Mouse (Mus musculus) lung, embryonic 14.5 days (tissue): ENCODE measurements at regions not wholly inside any gene's neighbourhood (a gene's known extent, or its start where the extent isn't known, plus 50 kb on each side); places are given as distances from the start of the nearest gene placed in this dataset.
A peak's percentile ranks its signal among the peaks of the same experiment; 100 is the strongest.

Experiments used
- ATAC-seq: fragments of 200-750 bp; cut with Nextera tagmentation; 2 replicates; pipeline ENCODE4 v1.8.0; 2017; ENCODE audit warnings: mild to moderate bottlenecking, moderate TSS enrichment, moderate library complexity; ENCODE audit not compliant: insufficient read depth
- DNase-seq: peaks from one replicate; pipeline ENCODE4 v3.0.0-alpha.2; 2015
- H3K27ac ChIP-seq: fragments of 300-500 bp; sonication (generic); 2 replicates; pipeline ENCODE4 v1.5.1; 2014; ENCODE audit warnings: low read depth, mild to moderate bottlenecking, moderate library complexity
- H3K27me3 ChIP-seq: fragments of 300-500 bp; sonication (generic); 2 replicates; pipeline ENCODE4 v1.6.1; 2014; ENCODE audit warnings: low read length, control low read depth; ENCODE audit not compliant: insufficient read depth
- H3K36me3 ChIP-seq: fragments of 300-500 bp; sonication (generic); 2 replicates; pipeline ENCODE4 v1.6.1; 2014; ENCODE audit warnings: control low read depth; ENCODE audit not compliant: insufficient read depth
- H3K4me1 ChIP-seq: fragments of 300-500 bp; sonication (generic); 2 replicates; pipeline ENCODE4 v1.6.1; 2014; ENCODE audit warnings: antibody characterized with exemption, control low read depth; ENCODE audit not compliant: insufficient read depth
- H3K4me2 ChIP-seq: fragments of 300-500 bp; sonication (generic); 2 replicates; pipeline ENCODE4 v1.6.1; 2014; ENCODE audit warnings: mild to moderate bottlenecking
- H3K4me3 ChIP-seq: fragments of 300-500 bp; sonication (generic); 2 replicates; pipeline ENCODE4 v1.5.1; 2014; ENCODE audit warnings: low read depth, low read length
- H3K9ac ChIP-seq: fragments of 300-500 bp; sonication (generic); 2 replicates; pipeline ENCODE4 v1.6.1; 2014
- H3K9me3 ChIP-seq: fragments of 300-500 bp; sonication (generic); 2 replicates; pipeline ENCODE4 v1.6.1; 2016; ENCODE audit warnings: low read depth, low read length, control low read depth
- CTCF ChIP-seq: IDR thresholded peaks from 2 replicates; pipeline ENCODE4 v1.5.1; 2016; ENCODE audit warnings: antibody characterized with exemption, low read depth
- WGBS: fragments of 180-500 bp; shearing (Covaris S2); extraction: QIAGEN DNeasy Blood & Tissue Kit; methylation state at CpG from one replicate; pipeline ENCODE4 v1.1.7; 2014; 5-methylcytosine and 5-hydroxymethylcytosine counted together

DNA sequence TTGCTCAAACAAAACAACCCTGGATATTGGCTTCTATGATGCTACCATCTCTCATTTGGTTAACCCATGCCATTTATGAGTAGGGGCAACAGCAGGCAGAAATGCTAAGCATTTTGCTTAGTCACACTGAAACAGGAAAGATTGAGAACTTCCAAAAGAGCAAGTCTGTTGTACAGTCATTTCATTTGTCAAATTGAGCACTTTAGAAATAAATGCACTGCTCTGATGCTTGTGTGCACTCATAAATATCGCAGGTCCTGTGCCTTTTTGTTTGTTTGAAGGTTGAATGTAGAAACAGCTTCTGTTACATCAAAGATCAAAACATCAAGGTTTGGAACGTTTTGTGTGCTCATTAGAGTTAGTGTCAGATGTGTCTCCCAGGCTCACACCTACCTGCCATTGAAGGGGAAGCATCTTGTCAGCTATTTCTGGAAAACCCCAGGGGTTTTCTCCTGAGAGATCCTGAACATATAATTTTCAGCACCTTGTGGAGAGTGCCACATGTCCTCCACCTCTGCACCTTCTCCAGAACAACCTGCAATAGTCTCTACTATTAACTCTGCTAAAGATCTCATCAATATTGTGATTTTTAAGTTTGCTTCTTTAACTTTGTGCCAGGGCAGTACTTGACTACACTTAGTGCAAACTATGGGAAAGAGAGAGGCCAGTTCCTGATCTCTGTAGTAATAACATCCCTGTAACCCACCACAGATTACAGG lies 648.3 kb upstream of the Adgra3 start:
- Histone ChIP-seq H3K4me2 (no peak overlapping the region), H3K4me1 (no peaks in the 10 kb centered on the region), H3K27me3 (no peaks in the 10 kb centered on the region), H3K36me3 (no peaks in the 10 kb centered on the region), H3K9me3 (no peaks in the 10 kb centered on the region), H3K27ac (no peak overlapping the region), H3K4me3 (no peak overlapping the region), H3K9ac (no peak overlapping the region)
- DNase-seq (no peak), ATAC-seq (no peak)
- no peak for TF ChIP-seq CTCF
- 56% methylated on average over 2 of the region's 2 CpGs for WGBS

DNA sequence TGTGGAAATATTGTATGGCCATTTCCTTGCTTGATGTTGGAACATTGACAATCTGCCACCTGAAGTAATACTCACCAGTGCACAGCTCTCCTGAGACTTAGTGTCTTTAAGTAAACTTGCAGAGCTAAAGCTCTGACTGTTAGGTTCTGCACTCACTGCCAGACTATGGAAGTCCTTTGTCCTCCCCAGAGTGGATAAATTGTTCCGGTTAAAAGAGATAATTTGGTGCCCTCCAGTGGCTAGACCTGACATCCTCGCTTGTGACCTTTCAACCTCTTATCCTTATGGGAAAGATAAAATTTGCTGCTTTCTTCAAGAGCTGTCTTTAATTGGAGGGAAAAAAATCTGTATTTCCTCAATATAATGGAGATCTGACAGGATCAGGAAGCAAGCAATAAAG lies 639.3 kb upstream of the Adgra3 start:
- 5% methylated on average over 2 of the region's 2 CpGs for WGBS
- no peaks in the 10 kb centered on the region for H3K36me3 ChIP-seq
- H3K27ac ChIP-seq = no peak overlapping the region
- H3K27me3 ChIP-seq = no peaks in the 10 kb centered on the region
- no peaks in the 10 kb centered on the region for H3K9me3 ChIP-seq
- no peaks in the 10 kb centered on the region for H3K4me1 ChIP-seq
- H3K4me2 ChIP-seq = no peak overlapping the region
- ATAC-seq (no peak), DNase-seq (peak; percentile 30)
- TF ChIP-seq CTCF = no peak
- no peak overlapping the region for H3K4me3 ChIP-seq
- H3K9ac ChIP-seq = no peak overlapping the region

DNA sequence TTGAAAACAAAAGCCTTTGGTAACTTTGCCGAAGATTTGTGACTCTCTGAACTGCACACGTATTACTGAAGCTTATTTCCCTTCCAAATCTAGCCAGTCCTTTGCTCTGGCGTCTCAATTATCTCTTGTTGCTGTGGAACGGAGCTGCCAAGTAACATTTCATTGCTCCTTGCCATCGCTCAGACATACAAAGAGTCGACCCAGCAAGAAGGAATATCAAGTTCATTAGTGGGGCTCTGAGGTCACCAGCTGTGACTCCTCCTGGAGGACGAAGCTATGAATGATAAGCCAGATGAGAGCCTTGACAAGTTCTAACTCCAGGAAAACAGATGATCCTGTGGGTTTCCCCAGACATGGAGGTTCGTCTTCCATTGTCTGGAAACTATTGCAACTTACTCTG lies 638.8 kb upstream of the Adgra3 start:
- Histone ChIP-seq H3K4me1 (no peaks in the 10 kb centered on the region), H3K27ac (no peak overlapping the region), H3K4me3 (no peak overlapping the region), H3K9me3 (no peaks in the 10 kb centered on the region), H3K4me2 (no peak overlapping the region), H3K9ac (no peak overlapping the region), H3K36me3 (no peaks in the 10 kb centered on the region), H3K27me3 (no peaks in the 10 kb centered on the region)
- WGBS = 40% methylated on average over 8 of the region's 8 CpGs
- ATAC-seq = no peak
- DNase-seq = no peak
- no peak for TF ChIP-seq CTCF

DNA sequence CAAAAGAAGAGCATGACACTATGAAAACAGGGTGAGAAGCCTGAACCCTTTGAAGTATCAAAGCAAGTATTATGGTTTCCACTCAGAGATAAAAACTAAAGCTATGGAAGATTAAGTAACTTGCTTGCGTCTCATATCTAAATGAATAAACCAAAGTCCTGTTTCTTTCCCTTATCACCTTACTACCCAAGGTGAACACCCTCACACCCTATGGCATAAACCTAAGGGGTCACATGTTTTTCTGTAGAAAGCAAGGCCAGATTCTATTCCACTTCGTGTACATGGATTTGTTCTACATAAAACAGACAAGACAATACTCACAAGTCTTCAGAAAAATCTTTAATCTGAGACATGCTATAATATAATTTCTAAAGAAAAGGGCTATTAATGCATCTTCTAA lies 629.6 kb upstream of the Adgra3 start:
- Histone ChIP-seq H3K9ac (no peak overlapping the region), H3K4me2 (no peak overlapping the region), H3K4me1 (no peaks in the 10 kb centered on the region), H3K4me3 (no peak overlapping the region), H3K36me3 (no peaks in the 10 kb centered on the region), H3K27ac (no peak overlapping the region), H3K27me3 (no peaks in the 10 kb centered on the region), H3K9me3 (no peaks in the 10 kb centered on the region)
- ATAC-seq (no peak), DNase-seq (no peak)
- TF ChIP-seq CTCF = no peak
- WGBS = 60% methylated on average over 2 of the region's 2 CpGs

DNA sequence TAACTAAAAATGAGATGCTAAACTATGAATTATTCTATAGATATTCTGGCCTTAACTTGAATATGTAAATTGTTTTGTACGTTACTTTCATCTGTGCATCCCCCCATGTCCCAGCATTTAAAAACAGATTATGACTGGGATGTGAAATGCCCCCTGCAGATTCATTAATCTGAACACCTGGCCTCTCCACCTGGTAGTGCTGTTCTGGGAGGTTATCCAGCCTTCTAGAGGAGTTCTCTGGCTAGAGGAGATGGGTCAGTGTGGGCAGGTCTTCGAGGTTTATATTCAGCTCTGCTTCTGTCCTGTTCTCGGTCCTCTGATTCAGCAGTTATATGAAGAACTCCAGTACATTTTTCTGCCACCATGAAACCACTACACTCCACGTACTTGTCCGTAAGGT lies 625.2 kb upstream of the Adgra3 start:
- H3K9ac ChIP-seq = no peak overlapping the region
- DNase-seq (no peak), ATAC-seq (no peak)
- H3K27ac ChIP-seq = no peak overlapping the region
- TF ChIP-seq CTCF = no peak
- no peaks in the 10 kb centered on the region for H3K36me3 ChIP-seq
- no peaks in the 10 kb centered on the region for H3K4me1 ChIP-seq
- no peaks in the 10 kb centered on the region for H3K9me3 ChIP-seq
- no peak overlapping the region for H3K4me2 ChIP-seq
- H3K4me3 ChIP-seq = no peak overlapping the region
- H3K27me3 ChIP-seq = no peaks in the 10 kb centered on the region
- 83% methylated on average over 5 of the region's 5 CpGs for whole genome bisulfite sequencing

DNA sequence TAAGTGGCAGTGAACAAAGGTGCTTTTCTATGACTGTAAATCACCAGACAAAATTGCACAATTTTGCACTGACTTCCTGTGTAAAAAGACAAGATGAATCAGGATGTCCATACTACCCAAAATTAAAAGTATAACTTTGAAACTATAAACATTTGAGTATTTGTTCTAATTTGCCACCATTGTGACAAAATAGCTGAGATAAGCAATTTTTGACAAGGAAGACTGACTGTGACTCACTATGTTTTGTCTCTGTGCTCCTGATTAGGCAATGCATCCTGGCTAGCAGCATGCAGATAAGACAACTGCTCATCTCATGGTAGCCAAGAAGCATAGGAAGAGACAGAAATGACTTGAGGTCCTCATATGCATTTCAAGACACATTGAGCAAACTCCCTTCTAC lies 577.7 kb upstream of the Adgra3 start:
- Histone ChIP-seq H3K4me3 (no peak overlapping the region), H3K9me3 (no peaks in the 10 kb centered on the region), H3K9ac (no peak overlapping the region), H3K27me3 (no peaks in the 10 kb centered on the region), H3K36me3 (no peaks in the 10 kb centered on the region), H3K27ac (no peak overlapping the region), H3K4me2 (no peak overlapping the region), H3K4me1 (no peaks in the 10 kb centered on the region)
- ATAC-seq = no peak
- no peak for DNase-seq
- no peak for TF ChIP-seq CTCF

DNA sequence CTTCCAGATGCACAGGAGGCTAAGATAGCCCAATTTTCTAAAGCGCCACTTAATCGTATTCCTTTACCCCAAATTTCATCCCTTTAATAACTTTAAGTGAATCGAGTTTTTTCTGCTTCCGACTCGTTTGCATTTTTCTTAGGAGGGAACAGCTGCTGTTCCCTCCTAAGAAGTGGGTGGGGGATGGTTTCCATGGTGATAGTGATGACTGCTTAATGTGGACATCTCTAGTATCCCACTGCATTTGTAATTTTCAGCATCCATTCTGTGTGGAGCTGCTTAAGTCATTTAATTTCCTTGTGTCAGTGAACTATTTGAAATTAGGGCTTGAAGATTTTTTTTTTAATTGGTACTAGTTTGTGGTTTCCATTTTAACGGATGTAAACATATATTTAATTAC lies 567.8 kb upstream of the Adgra3 start:
- 70% methylated on average over 6 of the region's 6 CpGs for WGBS
- no peaks in the 10 kb centered on the region for H3K36me3 ChIP-seq
- H3K27me3 ChIP-seq = no peaks in the 10 kb centered on the region
- H3K9me3 ChIP-seq = no peaks in the 10 kb centered on the region
- H3K4me3 ChIP-seq = no peak overlapping the region
- no peaks in the 10 kb centered on the region for H3K4me1 ChIP-seq
- H3K4me2 ChIP-seq = no peak overlapping the region
- no peak for DNase-seq
- no peak overlapping the region for H3K9ac ChIP-seq
- H3K27ac ChIP-seq = no peak overlapping the region
- TF ChIP-seq CTCF = no peak
- ATAC-seq = no peak

DNA sequence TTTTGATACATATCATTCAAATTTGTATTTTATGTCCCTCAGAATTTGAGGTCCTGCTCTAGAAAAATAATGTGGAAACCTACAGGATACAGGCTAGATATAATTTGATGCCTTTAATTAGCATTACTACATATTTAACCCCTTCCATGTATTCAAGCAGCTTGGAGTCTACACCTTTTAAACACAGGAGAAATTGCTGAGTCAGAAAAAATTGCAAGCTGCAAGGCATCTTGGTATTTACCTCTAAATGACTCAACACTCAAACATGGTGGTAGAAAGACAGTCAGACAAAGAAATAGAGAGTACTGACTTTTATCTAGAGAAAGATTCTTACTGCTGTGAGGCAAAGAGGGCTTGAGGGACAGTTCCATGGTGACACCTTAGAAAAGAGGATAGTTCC lies 565.4 kb upstream of the Adgra3 start:
- no peak for DNase-seq
- Histone ChIP-seq H3K27ac (no peak overlapping the region), H3K4me2 (no peak overlapping the region), H3K9ac (no peak overlapping the region), H3K27me3 (no peaks in the 10 kb centered on the region), H3K4me3 (no peak overlapping the region), H3K4me1 (no peaks in the 10 kb centered on the region), H3K9me3 (no peaks in the 10 kb centered on the region), H3K36me3 (no peaks in the 10 kb centered on the region)
- TF ChIP-seq CTCF = no peak
- no peak for ATAC-seq
